Mouse (Mus musculus): Measurements from ENCODE around the gene Gpr107.

- TF ChIP-seq EP300 (IDR thresholded peaks at IDR 0.05; ENCODE audit: low read depth), result no peak
- TF ChIP-seq CTCF (IDR thresholded peaks at IDR 0.05; ENCODE audit: low read depth), result no peak
These were observed 57.4 kb downstream of the Gpr107 start for GRCm38 (mm10) chr2:31209525-31209924.

Measured in liver, postnatal 0 days (tissue).